Mouse (Mus musculus): ENCODE measurements around the gene Snx8. TPM values are rescaled to one million over a fixed set of nuclear protein-coding genes. Genes with fewer than 3 reads are reported as not detected.
A peak's percentile ranks its signal among the peaks of the same experiment; 100 is the strongest.

Snx8 gene
- polyA plus RNA-seq, 1 experiment: 20.0 TPM

GRCm38 (mm10) chr5:140408801-140409200 is 19.7 kb upstream of the Snx8 start:
- DNase-seq: no peak

GRCm38 (mm10) chr5:140406666-140407065 is 17.6 kb upstream of the Snx8 start:
- DNase-seq: no peak
- H3K4me3 ChIP-seq (replicated peaks; ENCODE audit: extremely low read depth, low read depth, low read length): no peak overlapping the region
- WGBS: 52% methylated on average over 6 of the region's 6 CpGs
- H3K4me1 ChIP-seq (ENCODE audit: control insufficient read depth, insufficient read depth, low read length): no peaks in the 10 kb centered on the region
- no peak for TF ChIP-seq POLR2A (IDR thresholded peaks at IDR 0.05; ENCODE audit: borderline replicate concordance, extremely low read depth, low read depth, low read length)
- no peak for TF ChIP-seq CTCF (IDR thresholded peaks at IDR 0.05; ENCODE audit: insufficient read depth, low read length)

More at GRCm38 (mm10) chr5:140408801-140409200, 19.7 kb upstream of the Snx8 start:
- Histone ChIP-seq H3K4me1 (ENCODE audit: control insufficient read depth, insufficient read depth, low read length) (no peaks in the 10 kb centered on the region), H3K4me3 (replicated peaks; ENCODE audit: extremely low read depth, low read depth, low read length) (no peak overlapping the region)
- TF ChIP-seq POLR2A (IDR thresholded peaks at IDR 0.05; ENCODE audit: borderline replicate concordance, extremely low read depth, low read depth, low read length): no peak
- no peak for TF ChIP-seq CTCF (IDR thresholded peaks at IDR 0.05; ENCODE audit: insufficient read depth, low read length)

GRCm38 (mm10) chr5:140405126-140405525 is 16.1 kb upstream of the Snx8 start:
- TF ChIP-seq POLR2A (IDR thresholded peaks at IDR 0.05; ENCODE audit: borderline replicate concordance, extremely low read depth, low read depth, low read length) (no peak), CTCF (IDR thresholded peaks at IDR 0.05; ENCODE audit: insufficient read depth, low read length) (no peak)
- DNase-seq: no peak
- H3K4me1 ChIP-seq (ENCODE audit: control insufficient read depth, insufficient read depth, low read length): no peaks in the 10 kb centered on the region
- H3K4me3 ChIP-seq (replicated peaks; ENCODE audit: extremely low read depth, low read depth, low read length): no peak overlapping the region
- 82% methylated on average over 6 of the region's 6 CpGs for WGBS

- Histone ChIP-seq H3K4me1 (ENCODE audit: control insufficient read depth, insufficient read depth, low read length) (no peaks in the 10 kb centered on the region), H3K4me3 (replicated peaks; ENCODE audit: extremely low read depth, low read depth, low read length) (no peak overlapping the region)
- DNase-seq: no peak
- 51% methylated on average over 4 of the region's 4 CpGs for WGBS
- TF ChIP-seq CTCF (IDR thresholded peaks at IDR 0.05; ENCODE audit: insufficient read depth, low read length) (no peak), POLR2A (IDR thresholded peaks at IDR 0.05; ENCODE audit: borderline replicate concordance, extremely low read depth, low read depth, low read length) (no peak)
These were observed 13.7 kb upstream of the Snx8 start for GRCm38 (mm10) chr5:140402640-140403270.

- DNase-seq: peak; percentile 46
- WGBS: 59% methylated on average over 8 of the region's 8 CpGs
- Histone ChIP-seq H3K4me3 (replicated peaks; ENCODE audit: extremely low read depth, low read depth, low read length) (no peak overlapping the region), H3K4me1 (ENCODE audit: control insufficient read depth, insufficient read depth, low read length) (no peaks in the 10 kb centered on the region)
- TF ChIP-seq POLR2A (IDR thresholded peaks at IDR 0.05; ENCODE audit: borderline replicate concordance, extremely low read depth, low read depth, low read length) (no peak), CTCF (IDR thresholded peaks at IDR 0.05; ENCODE audit: insufficient read depth, low read length) (peak; percentile 76)
These were observed 7.3 kb upstream of the Snx8 start for GRCm38 (mm10) chr5:140396166-140396940.

GRCm38 (mm10) chr5:140392701-140393100 is 3.6 kb upstream of the Snx8 start:
- 59% methylated on average over 3 of the region's 3 CpGs for WGBS
- Histone ChIP-seq H3K4me3 (replicated peaks; ENCODE audit: extremely low read depth, low read depth, low read length) (no peak overlapping the region), H3K4me1 (ENCODE audit: control insufficient read depth, insufficient read depth, low read length) (peaks cover 5% of the 10 kb centered on the region)
- DNase-seq: no peak
- no peak for TF ChIP-seq CTCF (IDR thresholded peaks at IDR 0.05; ENCODE audit: insufficient read depth, low read length)
- TF ChIP-seq POLR2A (IDR thresholded peaks at IDR 0.05; ENCODE audit: borderline replicate concordance, extremely low read depth, low read depth, low read length): no peak

- Histone ChIP-seq H3K4me3 (replicated peaks; ENCODE audit: extremely low read depth, low read depth, low read length) (no peak overlapping the region), H3K4me1 (ENCODE audit: control insufficient read depth, insufficient read depth, low read length) (peaks cover 5% of the 10 kb centered on the region)
- TF ChIP-seq CTCF (IDR thresholded peaks at IDR 0.05; ENCODE audit: insufficient read depth, low read length) (no peak), POLR2A (IDR thresholded peaks at IDR 0.05; ENCODE audit: borderline replicate concordance, extremely low read depth, low read depth, low read length) (no peak)
- DNase-seq: no peak
- 88% methylated on average over 5 of the region's 5 CpGs for WGBS
These were observed 2.9 kb upstream of the Snx8 start for GRCm38 (mm10) chr5:140391981-140392380.

GRCm38 (mm10) chr5:140391435-140391834 is 2.4 kb upstream of the Snx8 start:
- Histone ChIP-seq H3K4me1 (ENCODE audit: control insufficient read depth, insufficient read depth, low read length) (peaks cover 5% of the 10 kb centered on the region), H3K4me3 (replicated peaks; ENCODE audit: extremely low read depth, low read depth, low read length) (no peak overlapping the region)
- TF ChIP-seq CTCF (IDR thresholded peaks at IDR 0.05; ENCODE audit: insufficient read depth, low read length): no peak
- no peak for TF ChIP-seq POLR2A (IDR thresholded peaks at IDR 0.05; ENCODE audit: borderline replicate concordance, extremely low read depth, low read depth, low read length)
- DNase-seq: no peak
- 71% methylated on average over 1 of the region's 1 CpGs for WGBS

GRCm38 (mm10) chr5:140389647-140390046 is 585 bp upstream of the Snx8 start:
- H3K4me3 ChIP-seq (replicated peaks; ENCODE audit: extremely low read depth, low read depth, low read length): peak overlapping the region; percentile 66
- TF ChIP-seq POLR2A (IDR thresholded peaks at IDR 0.05; ENCODE audit: borderline replicate concordance, extremely low read depth, low read depth, low read length): no peak
- TF ChIP-seq CTCF (IDR thresholded peaks at IDR 0.05; ENCODE audit: insufficient read depth, low read length): no peak
- no peak for DNase-seq
- H3K4me1 ChIP-seq (ENCODE audit: control insufficient read depth, insufficient read depth, low read length): peaks cover 5% of the 10 kb centered on the region
- 46% methylated on average over 3 of the region's 3 CpGs for WGBS

All from lung, adult 2 months (tissue).